Mouse (Mus musculus) embryonic facial prominence, embryonic 13.5 days (tissue): ENCODE data around the gene Tmem117. TPM values are rescaled to one million over a fixed set of nuclear protein-coding genes. Genes with fewer than 3 reads are reported as not detected.
A peak's percentile ranks its signal among the peaks of the same experiment; 100 is the strongest.

Experiments used
- ATAC-seq: fragments of 200-750 bp; cut with Nextera tagmentation; 2 replicates; pipeline ENCODE4 v1.8.0; 2017; ENCODE audit warnings: low read depth; ENCODE audit not compliant: insufficient number of reproducible peaks, insufficient read depth, low FRiP score, low TSS enrichment
- H3K27ac ChIP-seq: fragments of 300-500 bp; sonication (generic); 2 replicates; pipeline ENCODE4 v1.5.1; 2015; ENCODE audit warnings: moderate library complexity, mild to moderate bottlenecking, inconsistent platforms
- H3K27me3 ChIP-seq: fragments of 300-500 bp; sonication (generic); 2 replicates; pipeline ENCODE4 v1.6.1; 2015; ENCODE audit warnings: mild to moderate bottlenecking, inconsistent platforms
- H3K36me3 ChIP-seq: fragments of 300-500 bp; sonication (generic); 2 replicates; pipeline ENCODE4 v1.6.1; 2015; ENCODE audit warnings: mild to moderate bottlenecking, inconsistent platforms
- H3K4me1 ChIP-seq: fragments of 300-500 bp; sonication (generic); 2 replicates; pipeline ENCODE4 v1.6.1; 2015; ENCODE audit warnings: inconsistent platforms
- H3K4me2 ChIP-seq: fragments of 300-500 bp; sonication (generic); 2 replicates; pipeline ENCODE4 v1.6.1; 2015; ENCODE audit warnings: moderate library complexity, mild to moderate bottlenecking, inconsistent platforms
- H3K4me3 ChIP-seq: fragments of 300-500 bp; sonication (generic); 2 replicates; pipeline ENCODE4 v1.5.1; 2015; ENCODE audit warnings: mild to moderate bottlenecking, inconsistent platforms
- H3K9ac ChIP-seq: fragments of 300-500 bp; sonication (generic); 2 replicates; pipeline ENCODE4 v1.6.1; 2015; ENCODE audit warnings: mild to moderate bottlenecking, inconsistent platforms
- H3K9me3 ChIP-seq: fragments of 300-500 bp; sonication (generic); 2 replicates; pipeline ENCODE4 v1.6.1; 2016; ENCODE audit warnings: inconsistent platforms
- WGBS: fragments of 180-500 bp; shearing (Covaris S2); methylation state at CpG from one replicate; pipeline ENCODE4 v1.1.7; 2015; ENCODE audit warnings: mixed read lengths; 5-methylcytosine and 5-hydroxymethylcytosine counted together
- polyA plus RNA-seq: library from polyadenylated mRNA; unstranded; fragments of >200 nt; fragmentation: Nextera tagmentation; extraction: Ambion mirVana; gene quantifications from 2 replicates; pipeline ENCODE4 v1.2.1, GENCODE M21; 2015

Gene Tmem117
- polyA plus RNA-seq, 1 experiment from 2014 or later = 5.0 TPM

DNA sequence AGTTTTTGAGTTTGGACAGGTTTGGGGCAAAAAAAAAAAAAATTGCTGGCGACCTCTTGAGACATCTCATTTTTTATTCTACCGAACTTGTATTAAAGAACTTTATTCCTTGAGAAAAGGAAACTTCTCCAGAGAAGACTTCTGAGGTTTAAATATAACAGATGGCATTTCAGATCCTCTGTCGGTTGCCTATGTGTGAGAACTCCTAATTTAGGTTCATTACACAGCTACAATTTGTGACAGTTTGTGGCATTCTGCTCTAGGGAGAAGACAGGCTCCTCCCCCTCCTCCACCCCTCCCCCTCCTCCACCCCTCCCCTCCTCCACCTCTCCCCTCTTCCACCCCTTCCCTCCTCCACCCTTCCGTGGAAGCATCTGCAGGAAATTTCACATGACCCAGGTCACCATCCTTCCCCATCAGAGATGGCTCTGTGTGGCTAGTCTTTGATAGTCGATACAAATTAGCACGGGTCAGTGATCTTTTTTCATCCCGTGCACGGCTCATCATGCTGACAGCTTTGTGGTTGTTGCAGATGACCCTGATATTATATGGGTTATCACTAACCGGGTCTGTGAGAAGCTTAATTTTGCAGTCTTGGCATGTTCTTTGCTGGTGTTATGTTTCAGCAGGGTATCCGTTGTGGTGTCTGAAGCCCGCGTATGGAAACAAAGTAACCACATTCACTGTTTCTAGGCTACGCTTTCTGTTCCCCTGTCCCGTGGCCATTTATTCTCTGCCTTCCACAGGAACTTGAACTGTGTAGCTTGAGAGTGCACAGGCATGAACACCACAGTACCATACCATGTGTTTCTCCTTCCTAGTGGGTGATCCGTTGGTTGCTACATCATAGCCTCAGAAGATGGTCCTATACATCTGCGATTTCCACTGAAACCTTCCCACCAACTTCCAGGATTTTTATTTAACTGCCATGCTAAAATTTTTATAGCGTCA is 147.4 kb downstream of the Tmem117 start:
- no peaks in the 10 kb centered on the region for H3K27me3 ChIP-seq
- no peak overlapping the region for H3K4me3 ChIP-seq
- H3K9ac ChIP-seq = no peak overlapping the region
- H3K4me1 ChIP-seq = peaks cover 6% of the 10 kb centered on the region; the same call in 1 of the 2 replicates
- ATAC-seq = peak; percentile 64; the same call in 1 of the 2 replicates
- H3K9me3 ChIP-seq = 0 out of 2 replicates have a peak, but pooled peaks cover 2% of the 10 kb centered on the region
- no peaks in the 10 kb centered on the region for H3K36me3 ChIP-seq
- 30% methylated on average over 17 of the region's 17 CpGs for WGBS
- H3K27ac ChIP-seq = no peak overlapping the region
- H3K4me2 ChIP-seq = peak overlapping the region; percentile 36

GRCm38 (mm10) chr15:94781556-94781955 is 152.5 kb downstream of the Tmem117 start:
- H3K4me2 ChIP-seq = no peak overlapping the region
- no peak overlapping the region for H3K27ac ChIP-seq
- no peak for ATAC-seq
- peaks cover 3% of the 10 kb centered on the region; the same call in 1 of the 2 replicates for H3K4me1 ChIP-seq
- no peaks in the 10 kb centered on the region for H3K36me3 ChIP-seq
- no peaks in the 10 kb centered on the region for H3K9me3 ChIP-seq
- 84% methylated on average over 1 of the region's 1 CpGs for WGBS
- H3K9ac ChIP-seq = no peak overlapping the region
- no peaks in the 10 kb centered on the region for H3K27me3 ChIP-seq
- no peak overlapping the region for H3K4me3 ChIP-seq

- Histone ChIP-seq H3K4me2 (no peak overlapping the region), H3K4me1 (no peaks in the 10 kb centered on the region), H3K36me3 (no peaks in the 10 kb centered on the region), H3K27ac (no peak overlapping the region), H3K9ac (no peak overlapping the region), H3K9me3 (no peaks in the 10 kb centered on the region), H3K27me3 (no peaks in the 10 kb centered on the region), H3K4me3 (no peak overlapping the region)
- 90% methylated on average over 8 of the region's 8 CpGs for WGBS
- no peak for ATAC-seq
Measured at GRCm38 (mm10) chr15:94793455-94793854, 164.4 kb downstream of the Tmem117 start.

GRCm38 (mm10) chr15:94795484-94795883 is 166.5 kb downstream of the Tmem117 start:
- Histone ChIP-seq H3K27me3 (no peaks in the 10 kb centered on the region), H3K4me3 (no peak overlapping the region), H3K4me1 (no peaks in the 10 kb centered on the region), H3K9me3 (no peaks in the 10 kb centered on the region), H3K4me2 (no peak overlapping the region), H3K9ac (no peak overlapping the region), H3K27ac (no peak overlapping the region), H3K36me3 (no peaks in the 10 kb centered on the region)
- no peak for ATAC-seq
- 62% methylated on average over 4 of the region's 4 CpGs for WGBS

DNA sequence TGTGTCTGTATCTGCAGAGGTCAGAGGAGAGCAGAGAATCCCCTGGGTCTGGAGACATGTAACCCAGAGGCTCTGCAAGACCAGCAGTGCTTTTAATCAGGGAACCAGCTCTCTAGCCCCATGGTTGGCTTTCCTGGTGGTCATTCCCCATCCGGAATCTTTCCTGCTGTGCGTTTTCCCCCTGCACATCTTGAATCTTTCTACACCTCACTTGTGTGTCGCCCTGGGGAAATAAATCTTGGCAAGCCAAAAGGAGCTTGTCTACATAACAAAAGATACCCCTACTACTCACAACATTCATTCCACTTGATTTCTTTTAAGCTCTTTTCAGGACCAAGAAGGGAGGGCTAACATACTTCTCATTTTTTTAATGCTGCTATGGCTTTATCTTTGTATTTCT is 169.2 kb downstream of the Tmem117 start:
- no peak overlapping the region for H3K9ac ChIP-seq
- no peak for ATAC-seq
- no peaks in the 10 kb centered on the region for H3K36me3 ChIP-seq
- no peaks in the 10 kb centered on the region for H3K4me1 ChIP-seq
- H3K27me3 ChIP-seq = no peaks in the 10 kb centered on the region
- no peak overlapping the region for H3K27ac ChIP-seq
- 25% methylated on average over 3 of the region's 3 CpGs for WGBS
- no peaks in the 10 kb centered on the region for H3K9me3 ChIP-seq
- H3K4me2 ChIP-seq = no peak overlapping the region
- no peak overlapping the region for H3K4me3 ChIP-seq

- Histone ChIP-seq H3K4me3 (no peak overlapping the region), H3K9ac (no peak overlapping the region), H3K27ac (no peak overlapping the region), H3K4me1 (no peaks in the 10 kb centered on the region), H3K27me3 (no peaks in the 10 kb centered on the region), H3K36me3 (no peaks in the 10 kb centered on the region), H3K9me3 (no peaks in the 10 kb centered on the region), H3K4me2 (no peak overlapping the region)
- no peak for ATAC-seq
- 68% methylated on average over 8 of the region's 8 CpGs for WGBS
Measured at GRCm38 (mm10) chr15:94801462-94801861, 172.4 kb downstream of the Tmem117 start.

DNA sequence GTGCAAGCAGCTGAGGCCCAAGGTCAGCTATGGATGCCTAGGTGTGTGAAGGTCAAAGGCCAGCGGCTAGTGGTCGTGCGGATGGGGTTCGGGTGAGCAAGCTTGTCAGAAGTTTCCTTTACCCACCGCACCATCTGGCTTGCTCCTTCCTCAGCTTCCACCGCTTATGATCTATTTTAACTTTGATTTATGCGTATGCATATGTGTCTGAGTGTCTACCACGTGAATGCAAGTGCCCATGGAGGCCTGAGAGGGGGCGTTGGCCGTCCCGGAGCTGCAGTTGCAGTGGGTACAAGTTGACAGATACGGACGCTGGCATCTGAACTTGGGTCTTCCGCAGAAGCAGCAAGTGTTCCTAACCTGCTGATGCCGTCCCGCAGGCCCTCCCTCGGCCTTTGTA is 173.8 kb downstream of the Tmem117 start:
- no peaks in the 10 kb centered on the region for H3K27me3 ChIP-seq
- H3K27ac ChIP-seq = no peak overlapping the region
- no peak for ATAC-seq
- H3K4me2 ChIP-seq = no peak overlapping the region
- no peaks in the 10 kb centered on the region for H3K36me3 ChIP-seq
- H3K9me3 ChIP-seq = no peaks in the 10 kb centered on the region
- no peak overlapping the region for H3K4me3 ChIP-seq
- no peak overlapping the region for H3K9ac ChIP-seq
- H3K4me1 ChIP-seq = no peaks in the 10 kb centered on the region
- 86% methylated on average over 17 of the region's 17 CpGs for WGBS

DNA sequence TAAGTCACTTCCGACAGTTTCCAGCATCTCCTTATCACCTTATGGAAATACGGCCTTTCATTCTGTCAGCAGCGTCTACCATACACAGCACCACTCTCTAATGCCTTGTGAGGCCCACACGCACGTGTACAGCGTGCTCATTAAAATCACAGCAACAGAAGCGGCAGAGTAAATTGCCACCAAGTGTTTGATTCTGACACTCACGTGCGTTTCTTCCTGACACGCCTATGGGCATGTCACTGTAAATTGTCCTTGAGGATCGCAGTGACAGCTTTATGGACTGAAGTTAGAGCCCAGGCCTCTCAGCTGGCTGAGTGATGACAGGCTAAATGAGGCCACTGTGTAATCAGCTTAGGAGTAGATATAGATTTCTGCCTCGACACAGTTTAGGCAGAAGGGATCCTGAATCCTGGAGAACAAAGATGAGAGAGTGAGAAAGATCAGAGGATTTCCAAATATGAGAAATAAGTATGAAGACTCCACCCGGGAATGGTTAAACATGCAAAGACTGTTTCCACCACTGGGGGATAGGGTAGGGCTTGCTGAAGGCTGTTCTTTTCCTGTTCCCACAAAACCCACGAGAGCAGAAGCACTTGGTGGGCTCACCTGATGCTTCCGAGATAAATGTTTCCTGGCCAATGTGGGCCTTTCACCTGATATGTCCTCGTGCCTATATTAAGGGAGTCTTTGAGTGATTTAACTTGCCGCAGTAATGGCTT is 174.8 kb downstream of the Tmem117 start:
- no peak overlapping the region for H3K9ac ChIP-seq
- WGBS = 67% methylated on average over 17 of the region's 17 CpGs
- H3K27me3 ChIP-seq = no peaks in the 10 kb centered on the region
- H3K4me2 ChIP-seq = no peak overlapping the region
- H3K27ac ChIP-seq = no peak overlapping the region
- no peaks in the 10 kb centered on the region for H3K4me1 ChIP-seq
- no peaks in the 10 kb centered on the region for H3K36me3 ChIP-seq
- no peak for ATAC-seq
- H3K4me3 ChIP-seq = no peak overlapping the region
- no peaks in the 10 kb centered on the region for H3K9me3 ChIP-seq

DNA sequence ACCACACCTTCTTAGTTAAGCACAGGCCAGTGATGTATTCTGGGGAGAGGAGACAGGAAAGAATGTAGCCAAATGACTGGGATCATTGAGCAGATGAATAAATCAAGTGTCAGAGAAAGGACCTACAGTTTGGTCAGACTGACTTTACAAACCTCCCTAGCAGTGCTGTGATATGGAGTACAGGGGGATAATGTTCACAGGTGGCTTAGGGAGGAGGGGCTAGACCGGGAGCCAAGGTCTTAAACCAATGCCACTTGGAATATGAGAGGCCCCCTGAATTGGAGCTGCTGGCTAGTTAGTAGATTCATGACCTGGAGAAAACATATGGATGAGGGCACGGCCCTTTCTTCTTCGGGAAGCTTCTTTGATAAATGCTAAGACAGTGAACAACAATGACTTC is 177.0 kb downstream of the Tmem117 start:
- Histone ChIP-seq H3K27ac (no peak overlapping the region), H3K9me3 (no peaks in the 10 kb centered on the region), H3K4me1 (0 out of 2 replicates have a peak, but pooled peaks cover 5% of the 10 kb centered on the region), H3K4me3 (no peak overlapping the region), H3K4me2 (no peak overlapping the region), H3K9ac (no peak overlapping the region), H3K36me3 (no peaks in the 10 kb centered on the region), H3K27me3 (no peaks in the 10 kb centered on the region)
- WGBS = 80% methylated on average over 3 of the region's 3 CpGs
- no peak for ATAC-seq

- H3K4me1 ChIP-seq = peaks cover 17% of the 10 kb centered on the region; the same call in 1 of the 2 replicates
- H3K9ac ChIP-seq = no peak overlapping the region
- no peak overlapping the region for H3K4me2 ChIP-seq
- peaks cover 8% of the 10 kb centered on the region; the same call in 1 of the 2 replicates for H3K9me3 ChIP-seq
- no peaks in the 10 kb centered on the region for H3K27me3 ChIP-seq
- ATAC-seq = peak; percentile 74; the same call in 1 of the 2 replicates
- 38% methylated on average over 5 of the region's 5 CpGs for WGBS
- no peak overlapping the region for H3K27ac ChIP-seq
- no peak overlapping the region for H3K4me3 ChIP-seq
- H3K36me3 ChIP-seq = no peaks in the 10 kb centered on the region
Measured at GRCm38 (mm10) chr15:94811550-94811949, 182.5 kb downstream of the Tmem117 start.

GRCm38 (mm10) chr15:94814213-94815100 is 185.4 kb downstream of the Tmem117 start:
- no peak for ATAC-seq
- H3K4me2 ChIP-seq = no peak overlapping the region

More at GRCm38 (mm10) chr15:94814213-94815100, 185.4 kb downstream of the Tmem117 start:
- no peaks in the 10 kb centered on the region for H3K27me3 ChIP-seq
- H3K9me3 ChIP-seq = peaks cover 8% of the 10 kb centered on the region; the same call in 1 of the 2 replicates
- no peak overlapping the region for H3K9ac ChIP-seq
- H3K4me1 ChIP-seq = peaks cover 17% of the 10 kb centered on the region; the same call in 1 of the 2 replicates
- H3K4me3 ChIP-seq = no peak overlapping the region
- 76% methylated on average over 15 of the region's 15 CpGs for WGBS
- no peaks in the 10 kb centered on the region for H3K36me3 ChIP-seq
- peak overlapping the region; percentile 11; the same call in 1 of the 2 replicates for H3K27ac ChIP-seq
